Mouse (Mus musculus): ENCODE results near the gene Olfr1066.
A peak's percentile ranks its signal among the peaks of the same experiment; 100 is the strongest.
"Not testable (repeated sequence)": the region's sequence is repeated elsewhere in the genome, so short reads cannot be mapped to it uniquely, and the experiment has no call there.

The Olfr1066 gene

DNA sequence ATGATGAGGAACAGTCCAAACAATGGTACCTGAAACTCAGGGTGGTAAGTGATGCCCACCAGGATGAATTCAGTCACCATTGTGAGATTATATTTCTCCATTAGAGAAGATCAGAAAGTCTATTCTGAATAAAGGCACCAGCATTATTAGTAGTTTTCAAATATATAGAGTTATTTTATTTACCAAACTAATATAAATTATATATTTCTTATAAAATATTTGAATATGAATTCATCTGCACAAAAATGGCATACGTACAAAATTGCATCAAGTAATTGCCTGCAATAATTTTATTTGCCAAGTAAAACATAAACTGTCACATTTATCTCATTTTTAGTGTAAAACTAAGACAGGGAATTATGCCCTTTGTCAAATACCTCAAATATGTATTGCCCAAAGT lies at the start of gene Olfr1066:
Gene Olfr1066, minus strand, starts transcription at position 101 of the 400 bp plus-strand sequence.
- no peak for DNase-seq (ENCODE audit: low read depth, low spot score)

DNA sequence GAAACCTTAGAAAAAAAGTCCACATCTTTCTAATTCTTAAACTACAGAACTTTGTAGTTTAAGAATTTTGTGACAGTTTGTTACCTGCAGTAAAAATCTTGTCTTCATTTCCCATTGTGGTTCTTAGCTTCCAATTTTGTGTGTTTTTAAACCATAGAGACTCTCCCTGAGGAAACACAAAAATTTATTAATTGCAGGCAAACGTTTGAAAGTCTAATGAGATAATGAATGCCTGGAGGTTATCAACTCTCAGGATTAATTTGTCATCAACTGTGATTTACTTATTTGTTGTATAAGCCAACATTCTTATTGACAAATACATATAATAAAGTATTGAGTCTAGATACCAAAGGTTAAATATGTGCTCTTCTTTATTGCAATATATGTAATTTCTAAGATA lies 31.2 kb upstream of the Olfr1066 start, which contains the start of gene Olfr228:
Gene Olfr228, minus strand, starts transcription at position 101 of the 400 bp plus-strand sequence.
- DNase-seq (ENCODE audit: low read depth, low spot score): no peak

DNA sequence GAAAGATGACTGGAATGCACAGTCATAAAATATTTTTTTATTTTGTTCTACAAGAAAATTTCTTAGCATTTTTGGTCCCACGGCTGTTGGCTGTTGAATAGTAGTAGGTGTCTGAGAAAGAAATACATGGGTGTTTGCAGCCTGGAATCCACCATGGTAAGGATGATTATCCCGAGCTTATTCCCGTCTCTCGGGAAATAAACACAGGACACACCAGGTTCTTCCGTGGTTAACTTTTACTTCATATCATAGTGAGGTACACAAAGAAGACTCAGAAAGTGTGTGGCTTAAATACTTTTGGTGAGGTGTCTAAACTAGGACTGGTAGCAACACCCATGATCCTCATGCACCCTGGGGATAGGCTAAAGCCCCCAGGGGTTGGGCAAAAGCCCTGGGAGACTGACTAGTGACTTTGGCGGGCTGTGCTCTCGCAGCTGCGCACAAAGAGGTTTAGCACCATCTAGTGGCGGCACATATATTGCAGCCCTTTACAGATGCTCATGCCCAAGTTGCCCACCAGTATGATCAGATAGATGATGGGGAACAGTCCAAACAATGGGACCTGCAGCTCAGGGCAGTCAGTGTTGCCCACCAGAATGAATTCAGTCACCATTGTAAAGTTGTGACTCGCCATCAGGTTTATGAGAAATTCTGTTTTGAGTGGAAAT lies 8.5 kb upstream of the Olfr1066 start:
- peak; percentile 10 for DNase-seq (ENCODE audit: low read depth, low spot score)

DNA sequence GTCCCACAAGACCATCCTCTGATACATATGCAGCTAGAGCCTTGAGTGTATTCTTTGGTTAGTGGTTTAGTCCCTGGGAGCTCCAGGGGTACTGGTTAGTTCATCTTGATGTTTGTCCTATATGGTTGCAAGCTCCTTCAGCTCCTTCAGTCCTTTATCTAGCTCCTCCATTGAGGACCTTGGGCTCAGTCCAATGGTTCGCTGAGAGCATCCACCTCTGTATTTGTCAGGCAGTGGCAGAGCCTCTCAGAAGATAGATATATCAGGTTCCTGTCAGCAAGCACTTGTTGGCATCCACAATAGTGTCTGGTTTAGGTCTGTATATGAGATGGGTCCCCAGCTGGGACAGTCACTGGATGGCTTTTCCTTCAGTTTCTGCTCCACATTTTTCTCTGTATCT lies 4.4 kb upstream of the Olfr1066 start:
- DNase-seq (ENCODE audit: low read depth, low spot score): no peak

DNA sequence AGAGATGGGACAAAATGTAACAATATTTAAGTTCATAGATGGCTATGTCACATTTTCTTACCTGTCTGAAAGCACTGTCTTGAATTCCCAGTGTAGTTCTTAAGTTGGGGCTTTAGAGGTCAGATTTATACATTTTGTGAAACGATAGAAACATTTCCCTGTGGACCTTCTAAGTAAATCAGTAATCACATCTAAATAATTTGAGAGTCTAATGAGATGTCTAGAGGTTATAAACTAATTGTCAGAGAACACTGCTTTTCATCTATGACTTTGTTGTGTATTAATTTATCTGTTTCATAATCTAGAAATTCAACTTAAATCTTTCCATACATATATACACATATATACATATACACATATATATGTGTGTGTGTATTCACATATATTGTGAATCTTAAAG lies 5.6 kb downstream of the Olfr1066 start, which contains the start of gene Olfr1065:
Gene Olfr1065, minus strand, starts transcription at position 101 of the 400 bp plus-strand sequence.
- not testable (repeated sequence) for DNase-seq (ENCODE audit: low read depth, low spot score)

DNA sequence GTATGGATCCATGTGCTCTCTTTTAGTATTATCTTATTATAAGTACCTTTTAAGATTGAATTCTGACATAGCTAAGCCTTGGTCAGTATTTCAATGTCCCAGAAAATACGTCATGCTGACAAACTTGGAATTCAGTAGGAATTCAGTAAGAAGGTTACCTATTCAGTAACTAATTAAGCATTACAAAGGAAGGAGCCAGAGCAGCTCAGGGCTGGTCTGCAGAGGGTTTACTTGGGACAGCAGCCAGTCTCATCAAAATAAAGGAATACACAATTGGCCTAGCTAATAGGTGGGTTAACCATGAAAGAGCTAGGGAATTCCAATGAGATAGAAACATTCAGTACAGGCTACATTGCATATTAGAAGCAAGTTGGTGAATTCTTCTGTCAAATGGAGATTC lies 14.0 kb downstream of the Olfr1066 start:
- DNase-seq (ENCODE audit: low read depth, low spot score): not testable (repeated sequence)

DNA sequence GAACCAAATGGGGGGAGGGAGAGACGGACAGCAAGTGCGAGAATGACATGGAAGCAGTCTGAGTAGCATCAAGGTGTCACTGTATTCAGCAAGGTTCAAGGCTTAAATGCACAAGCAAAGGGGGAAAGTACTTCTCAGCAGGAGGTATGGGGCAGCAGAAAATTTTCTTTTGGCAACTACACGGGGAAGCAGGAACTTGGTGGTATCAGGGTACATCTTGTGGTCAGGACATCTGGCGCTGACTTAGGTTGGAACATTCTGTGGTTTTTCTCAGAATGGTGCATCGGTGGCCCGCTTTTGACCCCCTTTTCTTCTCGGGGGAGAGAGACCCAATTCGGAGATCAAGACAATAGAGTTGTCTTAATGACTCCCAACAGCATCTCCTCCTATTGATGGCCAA lies 27.6 kb downstream of the Olfr1066 start:
- DNase-seq (ENCODE audit: low read depth, low spot score): not testable (repeated sequence)

DNA sequence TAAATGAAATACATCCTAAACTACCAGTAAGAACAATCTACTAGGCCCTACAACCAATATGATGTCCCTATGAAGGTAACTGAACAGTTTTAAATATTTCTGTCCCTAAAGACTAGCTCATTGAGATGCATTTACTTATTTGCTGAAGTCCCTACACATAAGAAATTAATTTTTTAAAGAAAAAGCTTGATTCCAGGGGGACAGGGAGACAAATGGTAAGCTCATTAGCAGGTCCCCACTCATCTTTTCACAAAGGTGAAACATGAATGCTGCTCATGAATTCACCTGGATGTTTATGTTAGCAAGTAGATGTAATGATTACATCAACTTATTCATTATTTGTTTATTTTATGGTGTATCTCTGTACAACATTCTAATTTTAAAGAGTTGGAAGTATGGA lies 29.4 kb downstream of the Olfr1066 start, which contains the start of gene Olfr1062:
Gene Olfr1062, minus strand, starts transcription at position 101 of the 400 bp plus-strand sequence.
- not testable (repeated sequence) for DNase-seq (ENCODE audit: low read depth, low spot score)

DNA sequence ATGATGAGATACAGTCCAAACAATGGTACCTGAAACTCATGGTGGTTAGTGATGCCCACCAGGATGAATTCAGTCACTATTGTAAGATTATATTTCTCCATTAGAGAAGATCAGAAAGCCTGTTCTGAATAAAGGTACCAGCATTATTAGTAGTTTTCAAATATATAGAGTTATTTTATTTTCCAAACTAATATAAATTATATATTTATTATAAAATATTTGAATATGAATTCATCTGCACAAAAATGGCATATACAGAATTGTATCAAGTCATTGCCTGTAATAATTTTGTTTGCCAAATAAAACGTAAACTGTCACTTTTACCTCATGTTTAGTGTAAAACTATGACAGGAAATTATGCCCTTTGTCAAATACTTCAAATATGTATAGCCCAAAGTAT lies 42.1 kb downstream of the Olfr1066 start, which contains the start of gene Olfr1061:
Gene Olfr1061, minus strand, starts transcription at position 101 of the 400 bp plus-strand sequence.
- DNase-seq (ENCODE audit: low read depth, low spot score): no peak
